Mouse (Mus musculus) heart, postnatal 0 days (tissue): Measurements from ENCODE around the gene Msrb1. TPM values are rescaled to one million over a fixed set of nuclear protein-coding genes. Genes with fewer than 3 reads are reported as not detected.

Experiments
- ATAC-seq: fragments of 200-750 bp; cut with Nextera tagmentation; 2 replicates; pipeline ENCODE4 v1.8.0; 2017; ENCODE audit warnings: low read depth, moderate number of reproducible peaks, moderate library complexity; ENCODE audit not compliant: insufficient read depth
- DNase-seq: peaks from one replicate; pipeline ENCODE4 v3.0.0-alpha.2; 2016; ENCODE audit warnings: low spot score
- H3K27ac ChIP-seq: fragments of 300-500 bp; sonication (generic); 2 replicates; pipeline ENCODE4 v1.5.1; 2014; ENCODE audit warnings: low read depth, mild to moderate bottlenecking
- H3K27me3 ChIP-seq: fragments of 300-500 bp; sonication (generic); 2 replicates; pipeline ENCODE4 v1.6.1; 2014; ENCODE audit warnings: low read length, mixed read lengths; ENCODE audit not compliant: control insufficient read depth, insufficient read depth
- H3K36me3 ChIP-seq: fragments of 300-500 bp; sonication (generic); replicated peaks from 2 replicates; pipeline ENCODE4 v1.6.1; 2014; ENCODE audit warnings: low read length, mixed read lengths; ENCODE audit not compliant: control insufficient read depth, insufficient read depth
- H3K4me1 ChIP-seq: fragments of 300-500 bp; sonication (generic); 2 replicates; pipeline ENCODE4 v1.6.1; 2014; ENCODE audit warnings: antibody characterized with exemption; ENCODE audit not compliant: control insufficient read depth, insufficient read depth
- H3K4me2 ChIP-seq: fragments of 300-500 bp; sonication (generic); 2 replicates; pipeline ENCODE4 v1.6.1; 2014; ENCODE audit warnings: low read depth, mild to moderate bottlenecking, low read length, moderate library complexity
- H3K4me3 ChIP-seq: fragments of 300-500 bp; sonication (generic); 2 replicates; pipeline ENCODE4 v1.5.1; 2014; ENCODE audit warnings: low read depth, low read length
- H3K9ac ChIP-seq: fragments of 300-500 bp; sonication (generic); replicated peaks from 2 replicates; pipeline ENCODE4 v1.6.1; 2014; ENCODE audit warnings: low read depth, low read length, mixed read lengths
- H3K9me3 ChIP-seq: fragments of 300-500 bp; sonication (generic); replicated peaks from 2 replicates; pipeline ENCODE4 v1.6.1; 2016; ENCODE audit warnings: low read length; ENCODE audit not compliant: control insufficient read depth
- CTCF ChIP-seq: IDR thresholded peaks from 2 replicates; pipeline ENCODE4 v1.5.1; 2016; ENCODE audit warnings: antibody characterized with exemption, control low read depth, low read depth
- EP300 ChIP-seq: IDR thresholded peaks from 2 replicates; pipeline ENCODE4 v1.6.1; 2016; ENCODE audit warnings: antibody characterized with exemption, low read depth
- WGBS: fragments of 180-500 bp; shearing (Covaris S2); extraction: QIAGEN DNeasy Blood & Tissue Kit; methylation state at CpG from one replicate; pipeline ENCODE4 v1.1.7; 2014; 5-methylcytosine and 5-hydroxymethylcytosine counted together
- polyA plus RNA-seq: library from polyadenylated mRNA; unstranded; fragments of >200 nt; fragmentation: Nextera tagmentation; extraction: Ambion mirVana; gene quantifications from 2 replicates; pipeline ENCODE4 v1.2.1, GENCODE M21; 2015
- total RNA-seq: library from RNA; depleted of rRNA; stranded (reverse); fragments of >200 nt; gene quantifications from 2 replicates; pipeline ENCODE4 v1.2.3, GENCODE M21; 2014; ENCODE audit warnings: low replicate concordance; rRNA removed

Gene Msrb1
- total and polyA plus RNA-seq, 2 experiments from 2014 or later = 28.5 to 55.7 TPM

GRCm38 (mm10) chr17:24777073-24777472, 40.6 kb downstream of the Msrb1 start:
- DNase-seq (no peak), ATAC-seq (no peak)
- no peak overlapping the region for H3K27ac ChIP-seq

GRCm38 (mm10) chr17:24780821-24781220, 44.4 kb downstream of the Msrb1 start:
- 85% methylated on average over 2 of the region's 2 CpGs for WGBS
- Histone ChIP-seq H3K9me3 (no peaks in the 10 kb centered on the region), H3K27me3 (no peaks in the 10 kb centered on the region), H3K4me1 (no peaks in the 10 kb centered on the region), H3K9ac (no peak overlapping the region), H3K36me3 (no peaks in the 10 kb centered on the region), H3K4me3 (no peak overlapping the region), H3K27ac (no peak overlapping the region), H3K4me2 (no peak overlapping the region)
- DNase-seq (no peak), ATAC-seq (no peak)
- no peak for TF ChIP-seq CTCF
- no peak for TF ChIP-seq EP300

More at GRCm38 (mm10) chr17:24777073-24777472, 40.6 kb downstream of the Msrb1 start:
- Histone ChIP-seq H3K36me3 (no peaks in the 10 kb centered on the region), H3K9me3 (no peaks in the 10 kb centered on the region), H3K9ac (no peak overlapping the region), H3K27me3 (no peaks in the 10 kb centered on the region), H3K4me2 (no peak overlapping the region), H3K4me1 (no peaks in the 10 kb centered on the region), H3K4me3 (no peak overlapping the region)
- TF ChIP-seq EP300 = no peak
- WGBS = 54% methylated on average over 2 of the region's 2 CpGs

DNA sequence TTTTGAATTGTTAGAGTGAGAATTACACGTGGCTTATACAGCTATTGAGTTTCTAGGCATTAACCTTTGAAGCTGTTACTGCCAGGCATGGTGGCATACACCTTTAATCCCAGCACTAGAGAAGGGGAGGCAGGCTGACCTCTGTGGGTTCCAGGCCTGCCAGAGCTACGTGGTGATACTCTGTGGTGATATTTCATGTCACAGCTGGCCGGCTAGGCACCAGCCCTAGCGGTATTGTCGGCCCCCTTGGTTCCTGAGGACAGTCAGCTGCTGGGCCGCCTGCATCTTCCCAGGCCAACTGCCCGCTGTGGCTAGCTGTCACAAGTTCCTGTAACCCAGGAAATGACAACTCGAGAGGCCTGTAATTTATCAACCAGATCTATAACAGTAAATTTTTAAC, 55.7 kb downstream of the Msrb1 start:
- WGBS = 58% methylated on average over 8 of the region's 8 CpGs
- TF ChIP-seq CTCF = no peak
- no peak overlapping the region for H3K4me2 ChIP-seq
- H3K9me3 ChIP-seq = no peaks in the 10 kb centered on the region
- H3K4me3 ChIP-seq = no peak overlapping the region
- H3K27me3 ChIP-seq = no peaks in the 10 kb centered on the region
- DNase-seq (no peak), ATAC-seq (no peak)
- no peak overlapping the region for H3K9ac ChIP-seq
- no peak overlapping the region for H3K27ac ChIP-seq
- no peaks in the 10 kb centered on the region for H3K36me3 ChIP-seq
- H3K4me1 ChIP-seq = no peaks in the 10 kb centered on the region

Other genes with a start within 250 kb of the Msrb1 start
- gene Caskin1, start 248.0 kb upstream of the Msrb1 start, total RNA-seq = 0.11 TPM in 1 of 2 replicates, not detected in the other
- gene Caskin1, start 248.0 kb upstream of the Msrb1 start, polyA plus RNA-seq = 0.14 TPM in 2 replicates
- 206 and 281 TPM in 2 replicates for gene Traf7, start 208.7 kb upstream of the Msrb1 start, total RNA-seq
- 46.0 and 48.9 TPM in 2 replicates for gene Traf7, start 208.7 kb upstream of the Msrb1 start, polyA plus RNA-seq
- 0.27 TPM in 1 of 2 replicates, not detected in the other for gene Rab26, start 202.4 kb upstream of the Msrb1 start, total RNA-seq
- gene Rab26, start 202.4 kb upstream of the Msrb1 start, polyA plus RNA-seq = 0.46 and 0.54 TPM in 2 replicates
- 44.5 and 57.5 TPM in 2 replicates for gene Pkd1, start 186.8 kb upstream of the Msrb1 start, total RNA-seq
- gene Pkd1, start 186.8 kb upstream of the Msrb1 start, polyA plus RNA-seq = 7.1 and 9.8 TPM in 2 replicates
- 55.4 and 88.7 TPM in 2 replicates for gene Tsc2, start 104.0 kb upstream of the Msrb1 start, total RNA-seq
- 29.2 and 34.4 TPM in 2 replicates for gene Tsc2, start 104.0 kb upstream of the Msrb1 start, polyA plus RNA-seq
- gene Nthl1, start 104.0 kb upstream of the Msrb1 start, total RNA-seq = 3.7 and 10.0 TPM in 2 replicates
- gene Nthl1, start 104.0 kb upstream of the Msrb1 start, polyA plus RNA-seq = 5.7 and 7.3 TPM in 2 replicates
- gene Slc9a3r2, start 86.3 kb upstream of the Msrb1 start, total RNA-seq = 87.9 and 118 TPM in 2 replicates
- 61.9 and 68.1 TPM in 2 replicates for gene Slc9a3r2, start 86.3 kb upstream of the Msrb1 start, polyA plus RNA-seq
- not detected in 2 replicates for gene Npw, start 78.2 kb upstream of the Msrb1 start, total RNA-seq
- gene Npw, start 78.2 kb upstream of the Msrb1 start, polyA plus RNA-seq = not detected in 2 replicates
- gene Zfp598, start 67.0 kb upstream of the Msrb1 start, total RNA-seq = 25.4 and 27.5 TPM in 2 replicates
- 7.8 TPM in 2 replicates for gene Zfp598, start 67.0 kb upstream of the Msrb1 start, polyA plus RNA-seq
- gene Syngr3, start 46.7 kb upstream of the Msrb1 start, total RNA-seq = not detected in 2 replicates
- gene Syngr3, start 46.7 kb upstream of the Msrb1 start, polyA plus RNA-seq = 0.16 and 0.49 TPM in 2 replicates
- gene Gfer, start 40.5 kb upstream of the Msrb1 start, total RNA-seq = 25.1 and 37.3 TPM in 2 replicates
- gene Gfer, start 40.5 kb upstream of the Msrb1 start, polyA plus RNA-seq = 31.0 and 31.6 TPM in 2 replicates
- 0.50 and 2.2 TPM in 2 replicates for gene Noxo1, start 40.4 kb upstream of the Msrb1 start, total RNA-seq
- gene Noxo1, start 40.4 kb upstream of the Msrb1 start, polyA plus RNA-seq = 0.56 and 0.88 TPM in 2 replicates
- 33.9 and 42.2 TPM in 2 replicates for gene Tbl3, start 29.0 kb upstream of the Msrb1 start, total RNA-seq
- gene Tbl3, start 29.0 kb upstream of the Msrb1 start, polyA plus RNA-seq = 27.2 and 30.1 TPM in 2 replicates
- 6.5 TPM in 1 of 2 replicates, not detected in the other for gene Rnf151, start 18.6 kb upstream of the Msrb1 start, total RNA-seq
- not detected in 2 replicates for gene Rnf151, start 18.6 kb upstream of the Msrb1 start, polyA plus RNA-seq
- gene Rps2, start 18.5 kb upstream of the Msrb1 start, total RNA-seq = 2,967 and 2,982 TPM in 2 replicates
- 722 and 767 TPM in 2 replicates for gene Rps2, start 18.5 kb upstream of the Msrb1 start, polyA plus RNA-seq
- gene Ndufb10, start 12.2 kb upstream of the Msrb1 start, total RNA-seq = 434 and 667 TPM in 2 replicates
- gene Ndufb10, start 12.2 kb upstream of the Msrb1 start, polyA plus RNA-seq = 1,293 and 1,354 TPM in 2 replicates
- gene Rpl3l, start 8.8 kb upstream of the Msrb1 start, total RNA-seq = 0.54 and 2.1 TPM in 2 replicates
- gene Rpl3l, start 8.8 kb upstream of the Msrb1 start, polyA plus RNA-seq = 7.2 TPM in 2 replicates
- 0.23 and 3.4 TPM in 2 replicates for gene Hs3st6, start 16.3 kb downstream of the Msrb1 start, total RNA-seq
- gene Hs3st6, start 16.3 kb downstream of the Msrb1 start, polyA plus RNA-seq = 0.14 TPM in 2 replicates
- gene Meiob, start 67.6 kb downstream of the Msrb1 start, total RNA-seq = not detected in 2 replicates
- 0.10 TPM in 1 of 2 replicates, not detected in the other for gene Meiob, start 67.6 kb downstream of the Msrb1 start, polyA plus RNA-seq
- gene Hagh, start 103.5 kb downstream of the Msrb1 start, total RNA-seq = 79.2 and 129 TPM in 2 replicates
- gene Hagh, start 103.5 kb downstream of the Msrb1 start, polyA plus RNA-seq = 114 and 116 TPM in 2 replicates
- gene Fahd1, start 113.7 kb downstream of the Msrb1 start, total RNA-seq = 37.4 and 60.1 TPM in 2 replicates
- gene Fahd1, start 113.7 kb downstream of the Msrb1 start, polyA plus RNA-seq = 86.4 and 88.6 TPM in 2 replicates
- 1.7 TPM in 2 replicates for gene Igfals, start 129.4 kb downstream of the Msrb1 start, total RNA-seq
- gene Igfals, start 129.4 kb downstream of the Msrb1 start, polyA plus RNA-seq = 0.44 and 0.53 TPM in 2 replicates
- gene Nubp2, start 149.7 kb downstream of the Msrb1 start, total RNA-seq = 36.6 and 44.9 TPM in 2 replicates
- 29.8 and 31.3 TPM in 2 replicates for gene Nubp2, start 149.7 kb downstream of the Msrb1 start, polyA plus RNA-seq
- gene Spsb3, start 150.0 kb downstream of the Msrb1 start, total RNA-seq = 53.2 and 74.6 TPM in 2 replicates
- 35.8 and 40.2 TPM in 2 replicates for gene Spsb3, start 150.0 kb downstream of the Msrb1 start, polyA plus RNA-seq
- 23.6 and 28.2 TPM in 2 replicates for gene Eme2, start 158.4 kb downstream of the Msrb1 start, total RNA-seq
- 14.8 and 15.5 TPM in 2 replicates for gene Eme2, start 158.4 kb downstream of the Msrb1 start, polyA plus RNA-seq
- gene Mrps34, start 158.5 kb downstream of the Msrb1 start, total RNA-seq = 64.0 and 76.7 TPM in 2 replicates
- gene Mrps34, start 158.5 kb downstream of the Msrb1 start, polyA plus RNA-seq = 135 and 147 TPM in 2 replicates
- gene Nme3, start 159.9 kb downstream of the Msrb1 start, total RNA-seq = 58.4 and 60.4 TPM in 2 replicates
- 40.8 and 41.1 TPM in 2 replicates for gene Nme3, start 159.9 kb downstream of the Msrb1 start, polyA plus RNA-seq
- 57.8 and 65.1 TPM in 2 replicates for gene Mapk8ip3, start 200.3 kb downstream of the Msrb1 start, total RNA-seq
- gene Mapk8ip3, start 200.3 kb downstream of the Msrb1 start, polyA plus RNA-seq = 13.1 and 13.3 TPM in 2 replicates
- gene Jpt2, start 224.0 kb downstream of the Msrb1 start, total RNA-seq = 22.4 and 46.5 TPM in 2 replicates
- 21.2 and 24.4 TPM in 2 replicates for gene Jpt2, start 224.0 kb downstream of the Msrb1 start, polyA plus RNA-seq